Mouse (Mus musculus) liver, embryonic 11.5 days (tissue): Measurements from ENCODE around the gene Bicd2. TPM values are rescaled to one million over a fixed set of nuclear protein-coding genes. Genes with fewer than 3 reads are reported as not detected.

Experiments
- ATAC-seq: fragments of 200-750 bp; cut with Nextera tagmentation; replicated peaks from 2 replicates; pipeline ENCODE4 v1.8.0; 2017; ENCODE audit warnings: moderate number of reproducible peaks, mild to moderate bottlenecking, moderate TSS enrichment, moderate library complexity; ENCODE audit not compliant: low FRiP score
- DNase-seq: peaks from one replicate; pipeline ENCODE4 v3.0.0-alpha.2; 2017; ENCODE audit warnings: low spot score
- H3K27ac ChIP-seq: fragments of 300-500 bp; sonication (generic); 2 replicates; pipeline ENCODE4 v1.5.1; 2014; ENCODE audit warnings: mild to moderate bottlenecking, low read depth, low read length, control low read depth
- H3K27me3 ChIP-seq: fragments of 300-500 bp; sonication (generic); replicated peaks from 2 replicates; pipeline ENCODE4 v1.6.1; 2014; ENCODE audit warnings: low read length, mixed read lengths; ENCODE audit not compliant: control insufficient read depth, insufficient read depth
- H3K36me3 ChIP-seq: fragments of 300-500 bp; sonication (generic); 2 replicates; pipeline ENCODE4 v1.6.1; 2014; ENCODE audit warnings: mild to moderate bottlenecking, low read length, moderate library complexity, mixed read lengths; ENCODE audit not compliant: control insufficient read depth, insufficient read depth
- H3K4me1 ChIP-seq: fragments of 300-500 bp; sonication (generic); replicated peaks from 2 replicates; pipeline ENCODE4 v1.6.1; 2014; ENCODE audit warnings: low read length, mixed read lengths; ENCODE audit not compliant: control insufficient read depth, insufficient read depth
- H3K4me2 ChIP-seq: fragments of 300-500 bp; sonication (generic); 2 replicates; pipeline ENCODE4 v1.6.1; 2014; ENCODE audit warnings: mild to moderate bottlenecking, control low read depth, moderate library complexity
- H3K4me3 ChIP-seq: fragments of 300-500 bp; sonication (generic); 2 replicates; pipeline ENCODE4 v1.5.1; 2014; ENCODE audit warnings: low read depth, low read length, control low read depth
- H3K9ac ChIP-seq: fragments of 300-500 bp; sonication (generic); 2 replicates; pipeline ENCODE4 v1.6.1; 2014; ENCODE audit warnings: low read depth, low read length, control low read depth
- H3K9me3 ChIP-seq: fragments of 300-500 bp; sonication (generic); 2 replicates; pipeline ENCODE4 v1.6.1; 2016; ENCODE audit warnings: low read length, inconsistent platforms, mixed read lengths; ENCODE audit not compliant: control insufficient read depth
- WGBS: fragments of 180-500 bp; shearing (Covaris S2); extraction: QIAGEN DNeasy Blood & Tissue Kit; methylation state at CpG from one replicate; pipeline ENCODE4 v1.1.7; 2014; 5-methylcytosine and 5-hydroxymethylcytosine counted together
- polyA plus RNA-seq: library from polyadenylated mRNA; unstranded; fragments of >200 nt; fragmentation: Nextera tagmentation; extraction: Ambion mirVana; gene quantifications from 2 replicates; pipeline ENCODE4 v1.2.1, GENCODE M21; 2014

Gene Bicd2
- polyA plus RNA-seq, 1 experiment from 2014 or later = 22.6 TPM

GRCm38 (mm10) chr13:49352581-49353159, 11.3 kb downstream of the Bicd2 start:
- no peak overlapping the region for H3K9ac ChIP-seq
- 58% methylated on average over 3 of the region's 3 CpGs for WGBS
- peaks cover 6% of the 10 kb centered on the region; the same call in 1 of the 2 replicates for H3K36me3 ChIP-seq
- H3K27ac ChIP-seq = no peak overlapping the region
- ATAC-seq = no peak
- peaks cover 27% of the 10 kb centered on the region for H3K4me1 ChIP-seq
- no peak overlapping the region for H3K4me3 ChIP-seq
- no peaks in the 10 kb centered on the region for H3K9me3 ChIP-seq
- DNase-seq = no peak
- no peaks in the 10 kb centered on the region for H3K27me3 ChIP-seq
- H3K4me2 ChIP-seq = no peak overlapping the region

DNA sequence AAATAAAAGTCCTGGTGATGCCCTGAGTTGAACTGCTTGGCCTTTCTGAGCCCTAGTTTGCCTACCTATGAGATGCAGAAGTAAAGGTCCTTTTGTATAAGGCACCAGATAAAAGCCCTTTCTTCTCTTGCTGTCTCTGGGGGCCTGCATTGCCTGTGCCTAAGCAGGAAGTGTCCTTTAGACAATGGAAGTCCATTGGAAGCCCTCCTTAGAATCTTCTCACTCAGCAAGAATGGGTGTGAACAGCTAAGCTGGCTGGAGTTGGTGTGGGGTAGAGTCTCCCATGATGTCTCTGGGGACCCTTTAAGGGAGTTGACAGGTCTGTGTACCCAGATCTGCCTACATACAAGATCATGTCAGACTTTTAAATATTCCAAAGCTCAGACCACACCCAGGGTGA, 12.0 kb downstream of the Bicd2 start:
- H3K36me3 ChIP-seq = peaks cover 6% of the 10 kb centered on the region; the same call in 1 of the 2 replicates
- DNase-seq (no peak), ATAC-seq (no peak)
- no peaks in the 10 kb centered on the region for H3K27me3 ChIP-seq
- H3K9me3 ChIP-seq = no peaks in the 10 kb centered on the region
- H3K4me1 ChIP-seq = peaks cover 27% of the 10 kb centered on the region
- H3K9ac ChIP-seq = no peak overlapping the region
- H3K4me3 ChIP-seq = no peak overlapping the region
- H3K4me2 ChIP-seq = no peak overlapping the region
- H3K27ac ChIP-seq = no peak overlapping the region

DNA sequence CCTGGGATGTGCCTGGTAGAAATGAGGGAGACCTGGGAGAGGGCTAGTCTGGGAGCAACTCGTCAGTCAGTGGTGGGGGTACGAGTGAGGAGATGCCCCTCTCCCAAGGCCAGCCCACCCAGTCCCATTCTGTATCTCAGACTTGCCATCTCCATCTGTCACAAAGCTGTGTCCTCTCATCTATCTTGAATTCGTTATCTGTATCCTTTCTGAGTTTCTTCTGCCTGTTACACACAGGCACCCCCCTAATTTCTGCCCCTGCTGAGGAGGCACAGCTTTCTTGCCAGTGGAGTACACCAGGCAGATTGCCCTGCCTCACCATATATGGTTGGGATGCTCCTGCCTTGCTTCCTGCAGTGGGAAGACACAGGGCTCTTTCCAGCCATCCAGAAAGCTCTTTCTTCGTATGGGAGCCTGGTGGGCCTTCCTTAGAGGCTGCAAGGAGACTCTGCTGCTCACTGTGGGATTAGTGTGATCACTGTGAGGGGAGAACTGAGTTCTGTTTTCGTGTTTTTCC, 12.7 kb downstream of the Bicd2 start:
- no peaks in the 10 kb centered on the region for H3K9me3 ChIP-seq
- DNase-seq (no peak), ATAC-seq (no peak)
- H3K27me3 ChIP-seq = no peaks in the 10 kb centered on the region
- no peak overlapping the region for H3K27ac ChIP-seq
- no peak overlapping the region for H3K4me2 ChIP-seq
- H3K9ac ChIP-seq = no peak overlapping the region
- H3K4me3 ChIP-seq = no peak overlapping the region
- 72% methylated on average over 5 of the region's 5 CpGs for WGBS
- H3K36me3 ChIP-seq = peaks cover 6% of the 10 kb centered on the region; the same call in 1 of the 2 replicates
- peaks cover 32% of the 10 kb centered on the region for H3K4me1 ChIP-seq

- H3K4me3 ChIP-seq = no peak overlapping the region
- H3K4me2 ChIP-seq = no peak overlapping the region
- no peaks in the 10 kb centered on the region for H3K9me3 ChIP-seq
- H3K27ac ChIP-seq = no peak overlapping the region; the same call in 1 of the 2 replicates
- no peak for DNase-seq
- peaks cover 28% of the 10 kb centered on the region for H3K4me1 ChIP-seq
- H3K9ac ChIP-seq = no peak overlapping the region
- no peak for ATAC-seq
- peaks cover 6% of the 10 kb centered on the region; the same call in 1 of the 2 replicates for H3K36me3 ChIP-seq
- WGBS = 87% methylated on average over 11 of the region's 11 CpGs
- no peaks in the 10 kb centered on the region for H3K27me3 ChIP-seq
These were observed 14.2 kb downstream of the Bicd2 start for GRCm38 (mm10) chr13:49355461-49356061.

DNA sequence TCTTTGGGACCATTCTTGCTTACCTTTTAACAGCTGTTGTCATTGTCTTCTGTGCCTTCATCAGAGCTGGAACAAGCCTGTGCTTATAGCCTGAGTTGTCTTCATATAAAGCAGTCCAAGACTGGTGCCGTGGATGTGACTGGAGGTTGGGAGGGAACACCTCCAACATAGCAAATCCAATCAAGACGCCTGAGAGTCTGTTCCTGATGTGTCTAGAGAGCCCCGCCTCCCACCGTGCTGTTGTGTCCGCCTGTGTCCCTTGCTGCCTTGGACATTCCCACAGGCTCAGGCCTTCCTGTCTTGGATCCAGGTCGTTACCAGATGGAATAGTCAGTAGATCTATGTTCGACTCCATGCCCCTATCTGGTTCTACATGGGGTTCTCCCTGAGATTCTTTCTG, 14.7 kb downstream of the Bicd2 start:
- peaks cover 33% of the 10 kb centered on the region for H3K4me1 ChIP-seq
- H3K27me3 ChIP-seq = no peaks in the 10 kb centered on the region
- DNase-seq = no peak
- no peak for ATAC-seq
- H3K9ac ChIP-seq = no peak overlapping the region
- WGBS = 85% methylated on average over 7 of the region's 7 CpGs
- no peak overlapping the region for H3K27ac ChIP-seq
- H3K36me3 ChIP-seq = peaks cover 6% of the 10 kb centered on the region; the same call in 1 of the 2 replicates
- H3K9me3 ChIP-seq = no peaks in the 10 kb centered on the region
- H3K4me2 ChIP-seq = no peak overlapping the region
- no peak overlapping the region for H3K4me3 ChIP-seq

- Histone ChIP-seq H3K27ac (no peak overlapping the region), H3K4me2 (no peak overlapping the region), H3K9me3 (no peaks in the 10 kb centered on the region), H3K9ac (no peak overlapping the region), H3K4me3 (no peak overlapping the region), H3K36me3 (peaks cover 6% of the 10 kb centered on the region; the same call in 1 of the 2 replicates), H3K27me3 (no peaks in the 10 kb centered on the region), H3K4me1 (peaks cover 37% of the 10 kb centered on the region)
- ATAC-seq = no peak
- DNase-seq = no peak
- WGBS = 92% methylated on average over 8 of the region's 8 CpGs
These were observed 16.1 kb downstream of the Bicd2 start for GRCm38 (mm10) chr13:49357367-49358026.

DNA sequence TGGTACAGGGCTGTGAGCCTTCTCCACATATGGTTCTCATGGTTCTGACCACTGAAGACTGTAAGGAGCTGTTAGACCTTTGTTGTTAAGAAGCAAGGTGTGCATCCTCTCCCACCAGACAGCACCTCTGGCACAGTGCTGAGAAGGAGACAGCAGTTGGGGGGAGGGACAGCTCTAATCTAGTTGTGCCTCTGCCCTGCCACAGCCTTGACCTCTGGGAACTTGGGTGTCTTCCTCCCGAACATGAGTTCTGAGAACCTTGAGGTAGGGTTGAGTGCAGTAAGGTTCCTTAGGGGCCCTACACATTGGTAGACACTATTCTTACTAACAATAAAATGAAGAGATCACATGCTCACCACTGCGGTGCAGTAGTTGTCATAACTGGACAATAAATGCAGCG, 16.8 kb downstream of the Bicd2 start:
- Histone ChIP-seq H3K27me3 (no peaks in the 10 kb centered on the region), H3K9ac (no peak overlapping the region), H3K27ac (peak overlapping the region; percentile 25; the same call in 1 of the 2 replicates), H3K4me2 (peak overlapping the region; percentile 35), H3K36me3 (peaks cover 6% of the 10 kb centered on the region; the same call in 1 of the 2 replicates), H3K4me1 (peaks cover 38% of the 10 kb centered on the region), H3K9me3 (no peaks in the 10 kb centered on the region), H3K4me3 (no peak overlapping the region)
- 74% methylated on average over 3 of the region's 3 CpGs for WGBS
- ATAC-seq = peak; percentile 42
- no peak for DNase-seq

GRCm38 (mm10) chr13:49360906-49361406, 19.6 kb downstream of the Bicd2 start:
- Histone ChIP-seq H3K27ac (peak overlapping the region; percentile 56; the same call in 1 of the 2 replicates), H3K4me2 (peak overlapping the region; percentile 28), H3K27me3 (no peaks in the 10 kb centered on the region), H3K36me3 (peaks cover 6% of the 10 kb centered on the region; the same call in 1 of the 2 replicates), H3K9me3 (no peaks in the 10 kb centered on the region), H3K9ac (no peak overlapping the region), H3K4me3 (no peak overlapping the region), H3K4me1 (peaks cover 27% of the 10 kb centered on the region)
- 0 out of 2 replicates have a peak, but pooled peaks have one; percentile 32 for ATAC-seq
- WGBS = 20% methylated on average over 3 of the region's 3 CpGs
- no peak for DNase-seq
